Mouse (Mus musculus): Measurements from ENCODE around the gene Stx2.
"Not testable (repeated sequence)": the region's sequence is repeated elsewhere in the genome, so short reads cannot be mapped to it uniquely, and the experiment has no call there.

Stx2 gene

DNA sequence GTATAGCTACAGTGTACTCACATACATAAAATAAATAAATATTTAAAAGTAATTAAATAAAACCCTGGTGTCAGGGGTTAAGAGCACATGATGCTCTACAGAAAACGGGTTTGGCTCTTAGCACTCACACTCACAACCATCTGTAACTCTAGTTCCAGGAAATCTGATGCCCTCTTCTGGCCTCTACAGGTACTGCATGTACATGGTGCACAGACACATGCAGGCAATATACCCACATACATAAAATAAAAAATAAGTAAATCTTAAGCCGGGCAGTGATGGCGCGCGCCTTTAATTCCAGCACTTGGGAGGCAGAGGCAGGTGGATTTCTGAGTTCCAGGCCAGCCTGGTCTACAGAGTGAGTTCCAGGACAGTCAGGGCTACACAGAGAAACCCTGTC is 54.0 kb downstream of the Stx2 start:
- DNase-seq (ENCODE audit: low read depth in 2 of 2, low spot score in 2 of 2) = not testable (repeated sequence)

DNA sequence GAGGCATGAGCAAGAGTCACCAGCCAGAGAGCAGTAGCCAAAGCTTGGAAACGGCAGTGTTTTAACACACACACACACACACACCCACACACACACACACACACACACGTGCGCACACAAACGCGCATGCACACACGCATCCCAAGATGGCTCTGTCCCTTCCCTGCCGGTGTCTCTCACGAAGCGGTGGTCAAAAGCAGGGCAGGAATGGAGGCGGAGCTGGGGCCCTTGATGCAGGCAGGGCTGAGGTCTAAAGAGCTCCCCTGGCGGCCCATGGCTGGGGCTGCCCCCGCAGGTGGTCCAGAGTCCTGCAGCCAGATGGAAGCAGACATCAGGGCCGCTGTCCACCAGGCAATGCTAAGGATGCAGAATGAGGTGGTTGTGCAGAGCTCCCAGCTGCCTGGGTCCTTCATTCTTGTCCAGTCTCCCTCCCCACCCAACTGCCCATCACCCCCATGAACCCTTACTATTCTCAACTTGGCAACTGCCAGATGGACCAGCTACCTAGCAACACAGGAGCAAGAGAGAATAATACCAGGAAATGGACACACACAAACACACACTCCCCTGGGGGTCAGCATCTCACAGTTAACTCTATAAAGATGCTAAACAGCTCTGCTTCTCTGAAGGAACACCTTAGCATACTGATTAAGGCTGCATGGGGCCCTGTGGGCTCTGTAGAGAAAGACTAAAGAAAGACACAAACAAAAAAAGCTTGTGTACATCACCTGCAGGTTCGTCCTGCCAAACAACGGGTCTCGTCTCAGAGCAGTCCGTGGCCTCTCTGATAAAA is 54.9 kb downstream of the Stx2 start, which contains the start of gene Rimbp2:
Gene Rimbp2 (minus strand): TSS at position 209 of the 793 bp plus-strand sequence.
- DNase-seq (ENCODE audit: low read depth in 2 of 2, low spot score in 2 of 2) = no peak

DNA sequence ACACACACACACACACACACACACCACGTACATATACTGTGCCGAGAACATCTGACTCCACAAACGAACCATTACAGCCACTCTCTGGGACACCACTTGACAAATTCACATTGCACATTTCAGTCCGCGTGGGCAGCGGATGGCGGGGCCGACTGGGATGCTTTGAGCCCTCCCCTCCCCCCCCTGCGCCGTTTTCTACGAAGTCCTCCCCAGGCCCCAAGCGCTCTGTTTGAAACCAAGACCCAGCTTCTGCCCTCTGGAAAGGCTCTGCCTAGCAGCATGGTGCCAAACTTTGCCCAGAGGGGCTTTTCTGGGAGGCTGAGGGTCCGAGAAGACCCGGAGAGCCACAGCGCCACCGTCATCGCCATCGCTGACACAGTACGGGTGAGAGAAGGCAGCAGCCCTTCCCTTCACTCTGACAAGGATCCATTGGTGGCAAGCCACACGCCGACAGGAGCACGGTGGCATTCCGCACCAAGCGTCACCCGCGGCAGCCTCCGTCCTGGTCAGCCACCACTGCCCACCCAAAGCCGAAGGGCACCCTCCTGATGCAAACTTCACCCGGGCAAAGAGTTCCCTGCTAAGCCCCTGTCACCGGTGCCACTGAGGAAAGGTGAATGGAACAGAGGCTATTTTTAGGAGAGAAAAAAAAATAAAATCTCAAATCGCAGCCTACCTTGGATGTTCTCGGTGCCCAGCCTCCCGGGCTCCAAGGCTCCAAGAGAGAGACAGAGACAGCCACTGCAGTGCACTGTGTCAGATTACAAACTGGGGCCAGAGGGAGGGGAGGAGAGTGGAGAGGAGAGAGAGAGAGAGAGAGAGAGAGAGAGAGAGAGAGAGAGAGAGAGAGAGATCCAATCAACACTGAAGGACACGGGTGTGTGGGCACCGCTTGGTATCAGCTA is 55.8 kb downstream of the Stx2 start:
- DNase-seq (ENCODE audit: low read depth in 2 of 2, low spot score in 2 of 2) = no peak

DNA sequence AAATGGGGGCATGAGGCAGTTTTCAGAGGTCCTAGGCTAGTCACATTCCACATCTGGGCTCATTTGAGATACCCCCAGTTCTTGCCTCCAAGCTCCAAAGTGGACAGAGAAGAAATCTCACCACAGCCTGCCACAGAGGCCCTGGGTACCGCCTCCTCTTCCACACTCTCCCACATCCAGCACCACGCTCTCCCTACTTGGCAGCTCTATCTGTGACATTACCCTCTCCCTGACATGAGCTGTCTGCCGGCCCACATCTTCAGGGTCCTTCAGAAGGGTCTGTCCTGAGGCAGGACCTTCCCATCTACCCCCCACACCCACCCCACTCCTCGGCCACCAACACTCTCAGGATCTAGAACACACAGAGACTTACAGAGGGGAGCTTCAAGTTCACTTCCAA is 56.9 kb downstream of the Stx2 start:
- no peak for DNase-seq (ENCODE audit: low read depth in 2 of 2, low spot score in 2 of 2)

DNA sequence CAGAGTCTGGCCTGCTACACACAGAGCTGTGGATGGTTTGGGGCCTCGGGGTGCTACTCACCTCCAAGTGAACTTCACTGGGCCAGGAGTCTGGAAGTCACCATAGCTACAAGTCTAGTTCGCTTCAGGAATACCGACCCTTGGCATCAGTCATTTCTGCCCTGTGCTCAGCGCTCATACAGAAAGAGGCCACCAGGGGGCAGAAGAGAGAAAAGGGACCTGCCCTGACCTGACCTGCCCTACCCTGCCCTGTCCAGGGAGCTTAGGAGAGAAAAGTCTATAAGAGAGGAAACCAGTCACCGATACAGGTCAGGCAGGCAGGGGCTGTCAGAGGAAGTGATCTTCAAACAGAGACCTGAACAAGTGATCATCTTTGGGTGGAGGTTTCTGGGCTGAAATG is 61.3 kb downstream of the Stx2 start:
- peak; percentile 10 to 40 for DNase-seq (ENCODE audit: low read depth in 2 of 2, low spot score in 2 of 2)

DNA sequence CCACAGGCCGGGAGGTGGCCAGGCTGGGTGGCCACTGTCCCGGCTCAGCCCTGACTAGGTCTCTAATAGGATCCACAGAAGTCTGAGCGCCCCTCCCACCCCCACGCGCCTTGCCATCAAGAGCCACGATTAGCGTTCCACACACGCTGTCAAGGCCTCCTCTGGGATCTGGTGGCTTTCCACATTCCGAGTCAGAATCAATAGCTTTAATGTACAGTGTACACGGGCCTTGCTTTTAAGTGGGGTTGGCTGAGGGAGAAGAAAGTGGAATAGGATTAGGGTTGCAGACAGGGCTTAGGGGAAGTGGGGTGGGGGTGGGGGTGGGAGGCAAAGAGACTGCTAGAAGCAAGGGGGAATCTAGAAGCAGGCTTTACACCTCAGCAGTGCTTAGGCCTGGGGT is 67.9 kb downstream of the Stx2 start:
- no peak for DNase-seq (ENCODE audit: low read depth in 2 of 2, low spot score in 2 of 2)

DNA sequence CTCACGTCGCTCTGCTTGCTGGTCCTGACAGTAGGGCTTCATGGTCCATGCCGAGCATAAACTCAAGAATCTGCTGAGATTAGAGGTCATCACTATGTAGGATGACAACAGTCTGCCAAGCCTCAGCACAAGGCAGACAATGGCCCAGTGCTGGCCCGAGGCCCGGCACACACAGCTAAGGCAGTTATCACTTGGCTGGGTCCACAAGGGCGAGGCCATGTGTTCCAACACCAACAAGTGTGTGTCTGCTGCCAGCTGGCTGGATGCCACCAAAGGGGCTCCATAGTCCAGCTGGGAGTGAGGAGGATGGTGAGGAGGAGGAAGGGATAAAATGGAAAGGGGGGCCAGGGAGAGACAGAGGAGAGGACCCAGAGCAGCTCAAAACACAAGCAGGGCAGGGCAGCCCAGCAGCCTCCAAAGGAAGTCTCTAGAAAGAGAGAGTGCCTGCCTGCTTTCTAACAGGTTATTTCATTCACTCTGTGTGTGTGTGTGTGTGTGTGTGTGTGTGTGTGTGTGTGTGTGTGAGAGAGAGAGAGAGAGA is 72.9 kb downstream of the Stx2 start:
- no peak for DNase-seq (ENCODE audit: low read depth in 2 of 2, low spot score in 2 of 2)

Measured in CD8-positive naive resting alpha-beta T cell, adult 2 months (primary cell).